Mouse (Mus musculus): ENCODE results near the gene Gm20388. TPM values are rescaled to one million over a fixed set of nuclear protein-coding genes. Genes with fewer than 3 reads are reported as not detected.
"Not testable (repeated sequence)": the region's sequence is repeated elsewhere in the genome, so short reads cannot be mapped to it uniquely, and the experiment has no call there.

Gene Gm20388
- total RNA-seq, 2 experiments from 2014 or later = 1.3 to 8.5 TPM

DNA sequence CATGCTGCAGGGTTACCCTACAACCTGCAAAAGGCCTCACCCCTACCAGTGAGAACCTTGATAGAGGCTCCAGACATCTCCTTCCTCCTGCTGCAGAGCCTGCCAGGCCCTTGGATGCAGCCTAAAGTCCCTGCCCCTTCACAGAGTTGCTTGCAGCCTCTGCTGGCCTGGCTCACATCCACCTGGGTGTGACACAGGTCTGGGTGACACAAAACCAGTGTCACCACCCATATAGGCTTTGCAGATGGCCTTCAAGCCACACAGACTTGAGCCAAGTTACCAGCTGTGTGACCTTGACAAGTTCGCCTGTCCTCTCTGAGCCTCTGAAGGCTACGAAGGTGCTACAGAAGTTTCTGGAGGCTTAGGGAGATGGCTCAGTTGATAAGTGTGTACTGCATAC is 1508.9 kb downstream of the Gm20388 start:
- no peak for DNase-seq (ENCODE audit: low spot score in 2 of 2)

DNA sequence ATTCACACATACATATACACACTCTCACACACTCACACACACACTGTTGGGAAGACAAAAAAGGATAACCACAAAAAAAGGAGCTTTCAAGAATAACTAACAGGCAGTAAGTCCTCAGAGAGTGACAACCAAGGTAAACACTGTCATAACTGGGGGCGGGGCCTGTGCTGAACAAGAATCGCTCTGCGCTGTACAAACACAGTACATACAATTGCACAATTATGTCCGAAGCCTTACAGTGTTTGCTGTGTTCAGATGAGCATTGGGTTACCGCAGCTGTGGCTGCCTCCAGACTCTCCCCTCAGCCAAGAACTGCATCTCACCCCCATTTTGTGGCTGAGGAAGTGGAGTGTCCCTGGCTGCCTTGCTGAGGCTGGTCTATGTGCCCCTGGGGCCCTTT is 1510.4 kb downstream of the Gm20388 start:
- DNase-seq (ENCODE audit: low spot score in 2 of 2) = no peak

DNA sequence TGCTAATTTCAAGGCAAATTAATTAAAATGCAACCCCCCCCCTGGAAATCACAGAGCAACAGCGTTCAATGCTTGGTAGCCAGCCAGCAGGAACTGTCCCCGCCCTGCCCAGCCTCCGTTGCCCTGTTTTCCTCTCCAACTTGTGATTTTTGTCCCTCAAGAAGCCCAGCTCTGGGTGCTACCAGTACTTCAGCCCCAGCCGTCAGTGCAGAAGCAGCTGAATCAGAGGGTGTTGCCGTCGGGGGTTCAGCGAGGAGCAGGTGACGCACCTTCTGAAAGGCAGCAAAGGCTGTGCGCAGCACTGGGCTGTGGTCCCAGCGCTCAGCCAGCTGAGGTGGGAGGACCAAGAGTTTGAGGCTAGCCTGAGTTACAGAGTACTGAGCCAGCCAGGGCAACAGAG is 1513.4 kb downstream of the Gm20388 start:
- DNase-seq (ENCODE audit: low spot score in 2 of 2) = no peak

DNA sequence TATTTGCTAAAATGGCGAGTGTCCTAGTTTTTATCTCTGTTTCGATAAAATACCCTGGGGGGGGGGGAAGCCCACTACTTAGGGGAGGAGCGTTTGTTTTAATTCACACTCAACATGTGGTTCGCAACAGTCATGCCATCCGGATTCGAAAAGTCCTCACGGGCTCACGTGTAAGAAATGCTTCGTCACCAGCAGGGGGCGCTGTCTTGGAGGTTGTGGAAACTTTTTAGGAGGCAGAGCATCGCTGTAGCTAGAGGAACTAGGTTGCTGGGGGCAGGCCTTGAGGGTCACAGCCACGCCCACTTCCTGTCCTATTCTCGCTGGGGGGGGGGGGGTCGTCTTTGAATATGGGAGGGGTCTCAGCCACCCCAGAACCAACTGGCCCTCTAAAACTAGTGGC is 1514.0 kb downstream of the Gm20388 start:
- DNase-seq (ENCODE audit: low spot score in 2 of 2) = peak in 1 of 2 experiments; percentile 41

DNA sequence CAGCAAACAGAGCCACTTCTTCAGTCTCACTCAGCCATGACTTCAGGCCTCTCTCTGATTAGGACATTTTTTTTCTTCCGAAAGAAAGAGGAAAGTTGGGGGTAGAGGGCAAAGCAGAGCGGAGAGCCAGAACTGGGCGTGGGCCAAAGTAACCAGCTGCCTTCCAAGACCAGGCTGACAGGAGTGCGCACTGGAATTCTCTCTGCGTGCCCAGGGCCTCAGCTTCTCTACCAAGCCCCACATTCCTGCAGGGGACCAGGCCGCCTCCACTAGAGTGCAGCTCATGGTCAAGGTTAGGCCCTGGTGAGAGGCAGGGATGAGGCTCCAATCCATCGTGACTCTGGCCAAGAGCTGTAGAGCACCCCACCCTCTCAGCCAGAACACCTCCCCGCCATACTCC is 1520.9 kb downstream of the Gm20388 start:
- DNase-seq (ENCODE audit: low spot score in 2 of 2) = no peak

DNA sequence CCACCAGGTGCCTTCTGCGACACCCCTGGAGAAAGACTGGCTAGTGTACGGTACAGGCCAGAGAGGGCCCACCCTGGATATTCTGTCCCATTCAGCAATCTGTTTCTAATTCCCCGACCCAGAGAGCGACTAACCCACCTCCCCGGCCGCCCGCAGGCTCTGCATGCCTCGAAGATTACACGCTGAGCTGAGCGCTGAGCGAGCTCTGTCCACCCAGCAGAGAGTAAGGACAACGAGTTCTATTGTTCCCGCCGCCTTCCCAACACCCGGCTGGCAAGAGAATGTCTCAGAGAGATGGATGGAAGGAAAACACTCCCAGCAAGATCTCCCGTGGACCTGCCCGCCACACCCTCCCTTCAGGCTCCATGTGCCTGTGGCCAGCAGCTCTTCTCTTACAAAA is 1522.8 kb downstream of the Gm20388 start:
- DNase-seq (ENCODE audit: low spot score in 2 of 2) = no peak

DNA sequence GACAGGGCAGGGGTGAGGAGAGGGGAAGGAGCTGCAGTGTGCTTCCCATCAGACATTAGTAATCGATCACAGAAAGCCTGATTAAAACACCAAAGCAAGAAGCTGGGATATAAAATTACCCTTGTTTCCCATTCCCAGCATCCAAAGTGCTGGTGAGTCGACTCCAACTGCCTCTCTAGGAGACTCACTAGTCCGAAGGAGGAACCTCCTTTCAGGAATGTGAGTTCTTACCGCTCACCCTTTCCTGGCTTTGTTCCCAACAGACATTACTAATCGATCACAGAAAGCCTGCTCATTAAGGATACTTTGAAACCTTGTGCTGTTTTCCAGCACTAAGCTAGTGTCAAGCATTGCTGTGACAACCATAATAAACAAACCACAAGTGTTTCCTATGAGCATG is 1526.0 kb downstream of the Gm20388 start:
- DNase-seq (ENCODE audit: low spot score in 2 of 2) = no peak

DNA sequence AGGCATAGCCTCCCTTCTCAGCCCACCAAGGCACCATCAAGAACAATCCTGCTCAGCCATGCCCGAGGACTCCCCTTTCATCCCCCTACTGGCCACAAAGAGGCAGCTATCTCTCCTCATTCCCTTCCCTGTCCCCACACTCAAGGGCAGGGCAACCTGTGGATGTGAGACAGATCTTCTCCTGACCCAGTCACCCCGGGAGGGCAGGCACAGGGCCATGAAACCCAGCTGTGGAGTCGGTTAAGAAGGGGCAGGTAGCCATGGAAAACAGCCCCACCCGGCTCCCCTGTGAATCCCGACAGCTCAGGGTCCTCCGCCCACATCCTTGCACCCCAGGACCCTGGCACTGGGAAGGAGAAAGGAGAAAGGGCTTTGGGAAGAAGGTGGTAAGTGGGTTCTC is 1526.9 kb downstream of the Gm20388 start:
- no peak for DNase-seq (ENCODE audit: low spot score in 2 of 2)

DNA sequence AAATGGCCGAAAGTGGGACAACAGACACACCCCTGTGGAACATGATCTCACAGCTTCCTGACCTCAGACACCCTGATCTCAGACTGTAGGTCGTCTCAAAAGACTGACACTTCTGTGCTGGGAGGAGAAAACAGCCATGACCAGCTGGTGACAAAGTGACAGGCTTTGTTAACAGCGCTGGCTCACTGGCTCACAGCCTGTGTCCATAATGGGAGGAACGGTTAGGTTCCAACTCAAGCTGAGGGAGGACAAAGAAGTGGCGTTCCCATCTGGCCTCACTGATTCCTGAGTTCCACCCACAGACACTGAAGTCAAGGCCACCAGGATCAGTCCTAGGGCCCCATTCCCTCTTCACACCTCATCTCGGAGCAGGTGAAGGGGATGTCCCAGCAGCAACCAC is 1527.5 kb downstream of the Gm20388 start:
- DNase-seq (ENCODE audit: low spot score in 2 of 2) = no peak

DNA sequence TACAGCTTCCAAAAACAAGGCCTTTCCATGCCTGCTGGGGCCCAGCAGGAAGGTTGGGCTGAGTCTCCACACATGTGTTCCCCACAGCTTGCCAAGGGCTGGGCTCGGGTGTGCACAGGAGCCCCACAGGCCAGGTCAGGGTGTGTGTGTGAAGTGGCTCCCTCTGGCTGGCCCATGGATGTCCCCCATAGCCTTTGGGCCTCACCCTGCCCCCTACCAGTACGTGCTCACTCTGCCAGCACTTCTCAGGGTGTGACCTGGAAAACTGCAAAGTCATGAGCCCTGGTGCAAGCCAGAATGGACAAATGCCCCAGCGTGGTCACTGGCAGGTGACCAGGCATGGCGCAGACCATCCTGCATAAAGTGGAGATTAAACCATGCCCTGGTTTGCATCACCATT is 1528.7 kb downstream of the Gm20388 start:
- no peak for DNase-seq (ENCODE audit: low spot score in 2 of 2)

DNA sequence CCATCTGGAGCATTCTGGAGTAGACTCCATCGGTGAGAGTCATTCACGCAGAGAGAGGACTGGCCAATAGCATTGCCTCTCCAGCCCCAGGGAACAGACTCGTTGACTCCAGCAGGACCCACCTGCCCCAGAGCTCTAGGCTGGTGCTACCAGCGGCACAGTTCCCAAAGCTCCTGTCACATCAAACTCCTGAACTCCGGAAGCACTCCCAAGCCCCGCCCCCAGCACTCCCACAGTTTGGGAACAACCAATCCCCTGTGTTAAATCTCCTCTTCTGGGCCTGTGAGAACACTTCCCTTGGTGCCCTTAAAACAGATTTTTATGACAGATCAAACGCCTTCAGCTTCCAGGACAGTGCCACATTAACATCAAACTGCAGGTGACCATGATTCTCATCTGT is 1532.7 kb downstream of the Gm20388 start:
- DNase-seq (ENCODE audit: low spot score in 2 of 2) = no peak

DNA sequence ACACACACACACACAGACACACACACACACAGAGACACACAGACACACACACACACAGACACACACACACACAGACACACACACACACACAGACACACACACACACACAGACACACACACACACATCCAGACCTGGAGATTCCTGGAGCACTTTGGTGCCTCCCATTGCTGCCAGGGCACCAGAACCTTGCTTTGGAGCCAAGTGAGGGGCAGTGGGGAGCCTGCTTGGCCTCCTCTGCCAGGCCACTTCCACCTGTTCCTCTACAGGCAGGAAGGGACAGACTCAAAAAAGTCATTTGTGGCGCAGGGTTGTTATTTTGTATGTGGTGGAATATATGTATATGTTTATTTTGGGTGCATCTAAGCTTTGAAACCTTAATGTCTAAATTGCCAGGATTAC is 1533.9 kb downstream of the Gm20388 start:
- DNase-seq (ENCODE audit: low spot score in 2 of 2) = not testable (repeated sequence)

DNA sequence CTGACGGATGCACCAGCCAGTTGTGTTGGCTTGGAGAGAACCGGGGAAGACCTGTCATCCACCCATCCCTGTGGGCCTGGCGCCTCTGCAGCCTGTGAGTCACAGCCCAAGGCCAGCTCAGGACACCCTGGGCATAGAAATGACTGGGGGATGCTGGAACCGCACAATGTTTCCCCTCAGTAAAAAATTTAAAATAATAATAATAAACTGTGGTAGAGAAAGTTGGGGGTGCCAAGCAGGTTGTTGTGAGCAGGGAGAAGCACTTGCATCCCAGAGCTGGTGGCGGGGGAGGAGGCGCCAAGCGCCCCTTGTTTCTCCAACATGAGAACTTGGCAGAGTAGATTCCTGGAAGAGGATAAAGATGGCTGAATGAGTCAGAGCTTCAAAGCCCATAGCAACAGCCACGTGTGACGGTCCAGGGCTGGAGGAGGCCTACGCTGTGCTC is 1534.4 kb downstream of the Gm20388 start:
- peak in 1 of 2 experiments; percentile 58 for DNase-seq (ENCODE audit: low spot score in 2 of 2)

DNA sequence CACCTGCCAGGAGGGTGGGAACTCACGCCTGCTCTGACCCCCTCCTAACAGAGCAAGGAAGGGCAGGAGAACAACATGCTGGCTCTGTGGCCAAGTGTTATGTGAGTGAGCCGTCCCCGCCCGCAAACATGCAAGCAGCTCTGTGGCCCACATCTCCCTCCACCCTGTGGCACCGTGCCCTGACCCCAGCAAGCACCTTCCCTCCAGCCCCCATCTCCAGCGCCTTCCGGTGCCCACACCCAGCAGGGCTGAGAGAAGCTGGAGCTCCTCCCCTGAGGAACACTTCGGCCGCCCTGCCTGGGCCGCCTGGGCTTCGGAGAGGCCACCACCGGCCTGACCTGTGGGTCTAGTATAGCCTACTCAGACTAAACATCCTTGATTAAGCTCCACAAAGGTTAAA is 1535.5 kb downstream of the Gm20388 start:
- DNase-seq (ENCODE audit: low spot score in 2 of 2) = no peak

DNA sequence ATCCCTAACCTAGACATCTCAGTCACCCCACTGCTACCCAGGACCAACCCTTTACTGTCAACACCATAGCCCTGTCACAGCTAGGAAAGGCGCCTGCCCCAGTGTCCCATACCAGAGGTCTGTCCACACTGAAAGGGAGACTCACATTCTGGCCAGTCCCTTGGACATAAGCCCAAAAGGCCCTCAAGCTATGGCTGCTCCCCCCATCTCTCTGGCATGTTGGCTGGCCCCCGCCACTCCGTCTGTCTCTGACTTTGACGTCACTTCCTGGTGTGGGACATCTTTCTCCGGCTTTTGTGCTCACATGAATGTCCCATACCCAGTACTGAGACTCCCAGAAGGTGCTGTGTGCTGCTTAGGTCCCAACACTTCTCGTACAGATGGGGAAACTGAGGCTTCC is 1536.2 kb downstream of the Gm20388 start:
- DNase-seq (ENCODE audit: low spot score in 2 of 2) = no peak

DNA sequence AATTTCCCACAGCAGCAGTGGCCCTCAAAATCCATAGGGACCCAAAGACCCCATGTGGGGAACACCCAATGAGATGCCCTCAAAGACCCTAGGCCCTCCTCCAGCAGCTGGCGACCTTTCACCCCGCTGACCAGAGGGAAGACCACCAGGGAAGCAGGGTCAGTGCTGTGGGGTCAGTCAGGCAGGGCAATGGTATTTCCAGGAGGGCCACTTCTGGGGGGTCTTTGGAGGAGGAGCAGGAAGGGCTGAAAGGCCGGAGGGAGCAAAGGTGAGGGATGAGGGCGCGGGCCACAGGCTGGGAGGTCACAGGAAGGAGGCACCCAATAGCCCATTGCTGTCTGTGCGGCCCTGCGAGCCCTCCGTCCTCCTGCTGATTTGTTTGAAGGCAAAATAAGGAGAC is 1539.6 kb downstream of the Gm20388 start:
- DNase-seq (ENCODE audit: low spot score in 2 of 2) = no peak

DNA sequence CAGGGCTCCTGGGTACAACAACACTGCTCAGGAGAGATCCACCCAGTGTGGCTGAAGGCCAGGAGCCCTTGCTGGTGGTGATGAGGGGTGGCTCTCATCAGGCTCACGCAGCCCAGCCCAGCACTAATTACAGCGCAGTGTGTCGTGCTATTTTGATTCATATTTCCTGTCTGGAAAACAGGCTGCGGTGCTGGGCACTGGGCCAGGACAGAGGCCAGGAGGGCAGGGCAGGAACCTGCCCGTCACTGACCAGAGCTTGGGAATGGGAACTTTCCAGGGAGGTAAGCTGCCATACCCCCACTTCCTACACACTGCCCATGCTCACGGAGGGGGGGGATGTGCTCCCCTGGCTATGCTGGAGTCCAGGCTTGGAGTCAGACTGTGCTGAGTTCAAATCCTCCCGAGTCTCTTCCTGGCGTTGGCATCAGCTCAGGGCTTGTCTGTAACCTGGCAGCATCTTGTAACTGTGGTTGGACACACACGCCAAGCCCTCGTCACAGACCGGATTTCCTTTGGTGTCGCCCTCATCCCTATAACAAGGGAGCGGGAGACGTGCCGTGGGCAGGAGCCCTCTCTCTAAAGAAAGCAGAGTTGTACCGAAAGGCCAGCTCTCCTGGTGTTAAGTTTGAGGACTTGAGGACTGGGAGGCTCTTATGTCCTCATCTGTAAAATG is 1540.9 kb downstream of the Gm20388 start:
- peak; percentile 44 to 63 for DNase-seq (ENCODE audit: low spot score in 2 of 2)

DNA sequence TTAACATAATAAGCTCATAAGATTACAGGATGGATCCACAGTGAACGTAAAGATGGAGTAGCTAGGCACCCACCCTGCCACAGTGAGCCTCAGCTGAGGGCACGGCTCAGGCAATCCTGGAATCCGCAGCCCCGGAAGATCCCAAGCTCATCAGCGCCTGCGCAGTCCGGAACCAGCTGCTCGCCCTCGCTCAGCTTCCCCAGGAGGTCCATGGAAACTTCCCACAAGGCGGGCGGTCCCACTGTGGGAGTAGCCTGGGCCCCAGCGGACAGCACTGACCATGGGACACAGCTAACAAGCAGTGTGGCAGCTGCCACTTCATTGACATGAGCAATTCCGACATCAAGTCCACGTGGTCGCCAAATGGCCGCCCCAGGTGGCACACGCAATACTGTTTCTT is 1544.1 kb downstream of the Gm20388 start:
- no peak for DNase-seq (ENCODE audit: low spot score in 2 of 2)

DNA sequence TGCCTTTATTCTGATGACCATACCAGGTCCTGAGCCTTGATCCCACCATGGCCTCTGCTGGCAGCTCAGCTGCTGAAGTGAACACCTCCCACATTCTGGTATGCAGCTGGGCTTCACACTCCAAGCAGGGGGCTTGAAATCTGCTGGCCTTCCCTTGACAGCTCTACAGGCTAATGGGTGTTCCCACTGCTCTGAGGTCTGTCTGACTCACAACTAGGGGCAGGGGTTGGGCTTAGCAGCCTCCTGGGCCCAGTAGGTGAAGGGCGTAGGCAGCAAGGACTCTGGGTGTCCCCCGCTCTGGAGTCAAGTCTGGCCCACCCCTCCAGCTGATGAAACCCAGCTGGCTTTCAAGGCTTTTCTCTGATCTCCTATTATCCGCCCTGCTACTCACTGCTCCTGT is 1550.6 kb downstream of the Gm20388 start:
- no peak for DNase-seq (ENCODE audit: low spot score in 2 of 2)

DNA sequence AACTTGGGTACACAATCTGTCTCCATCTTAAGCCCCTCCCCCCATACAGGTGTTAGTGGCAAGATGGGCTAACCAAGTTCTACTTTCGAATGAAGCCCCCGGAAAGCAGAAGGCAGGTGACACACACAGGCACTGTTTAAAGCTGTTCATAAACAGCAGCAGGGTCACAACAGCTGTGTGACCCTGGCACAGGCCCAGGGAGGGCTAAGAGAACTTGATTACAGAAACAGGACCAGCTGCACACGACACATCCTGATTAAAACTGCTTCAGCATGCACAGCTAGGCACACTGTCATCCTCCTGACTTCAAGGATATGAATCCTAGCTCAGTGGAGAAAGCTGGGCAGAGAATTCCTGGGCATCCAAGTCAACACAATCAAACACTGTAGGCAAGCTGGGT is 1551.5 kb downstream of the Gm20388 start:
- DNase-seq (ENCODE audit: low spot score in 2 of 2) = no peak

DNA sequence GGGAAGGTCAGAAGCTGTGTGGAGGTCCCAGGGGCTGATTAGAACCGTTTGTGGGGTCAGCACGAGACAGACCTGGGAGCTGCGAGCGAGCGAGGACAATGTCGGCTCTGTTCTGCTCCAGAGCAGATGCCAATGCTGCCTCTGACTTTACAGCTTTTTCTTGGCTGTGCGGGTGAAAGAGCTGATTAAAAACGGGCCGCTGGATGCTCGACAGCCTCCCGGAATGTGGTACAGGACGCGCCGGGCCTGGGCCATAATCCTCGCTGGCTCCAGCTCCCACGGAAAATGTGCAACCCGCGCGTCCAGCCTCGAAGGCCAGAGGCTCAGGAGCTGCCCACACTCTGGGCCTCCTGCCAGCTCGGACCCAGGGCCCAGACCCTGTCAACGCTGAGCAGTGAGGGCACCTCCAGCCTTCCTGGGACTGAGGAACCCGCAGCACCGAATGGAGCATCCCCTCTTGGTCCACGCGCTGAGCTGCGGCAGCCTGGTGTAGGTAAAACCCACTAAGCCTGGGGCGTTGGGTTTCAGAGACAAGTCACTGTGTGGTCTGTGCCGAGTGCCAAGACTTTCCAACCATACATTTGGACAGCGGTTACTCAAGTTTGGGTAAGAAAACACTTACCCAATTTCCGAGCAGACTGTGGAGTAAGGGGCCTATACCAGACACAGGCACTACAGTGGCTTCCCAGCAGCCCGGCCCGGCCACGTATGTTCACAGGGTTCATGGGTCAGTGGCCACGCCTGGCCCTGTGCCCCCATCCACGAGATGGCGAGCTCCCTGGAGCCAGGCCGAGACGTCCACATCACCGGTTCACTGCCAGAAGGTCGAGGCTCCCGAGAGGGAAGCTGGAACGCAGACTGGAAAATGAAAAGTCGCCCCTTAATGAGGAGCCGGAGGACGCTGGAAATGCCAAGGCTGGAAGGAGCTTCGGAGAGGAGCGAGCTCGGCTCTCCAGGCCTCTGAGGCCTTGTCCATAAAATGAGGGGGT is 1557.7 kb downstream of the Gm20388 start:
- no peak for DNase-seq (ENCODE audit: low spot score in 2 of 2)

DNA sequence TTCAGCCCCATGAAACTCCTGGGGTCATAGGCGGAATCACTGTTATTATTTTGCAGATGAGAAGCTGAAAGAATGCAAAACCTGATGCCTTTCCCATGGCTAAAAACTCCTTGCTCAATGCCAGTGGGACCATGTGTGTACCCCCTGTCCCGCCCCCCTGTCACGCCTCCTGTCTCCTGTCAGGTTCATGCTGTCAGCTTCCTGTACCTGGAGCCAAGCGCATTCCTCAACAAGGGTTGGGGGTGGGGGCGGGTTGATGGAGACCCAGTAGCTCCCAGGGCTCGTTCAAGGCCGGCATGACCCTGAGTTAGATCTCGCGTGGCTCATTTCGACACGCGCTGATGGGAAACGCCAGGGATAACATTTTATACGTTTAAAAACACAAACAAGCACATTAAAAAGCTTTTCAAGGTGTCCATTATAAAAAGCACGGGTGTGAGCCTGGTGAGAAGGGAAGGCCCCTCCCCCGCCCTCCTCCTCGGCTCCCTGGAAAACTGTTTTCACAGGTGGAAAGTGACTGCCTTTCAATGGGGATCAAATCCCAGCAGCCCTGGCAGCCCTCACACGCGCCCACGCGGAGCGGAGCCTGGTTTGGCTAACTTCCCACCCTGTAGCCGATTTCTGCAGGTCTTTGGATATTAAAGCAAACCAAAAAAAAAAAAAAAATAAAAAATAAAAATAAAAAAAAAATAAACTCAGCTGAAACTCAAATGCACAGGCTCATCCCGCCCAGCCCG is 1563.7 kb downstream of the Gm20388 start:
- DNase-seq (ENCODE audit: low spot score in 2 of 2) = no peak

Data from adrenal gland, adult 18-20 months (tissue).